Mouse (Mus musculus) kidney, adult 2 months (tissue): ENCODE results near the gene Npr1. TPM values are rescaled to one million over a fixed set of nuclear protein-coding genes. Genes with fewer than 3 reads are reported as not detected.

ENCODE experiments used
- DNase-seq: peaks from one replicate; pipeline ENCODE4 v3.0.0; 2021
- H3K27ac ChIP-seq: fragments of 200-500 bp; 2 replicates; pipeline ENCODE4 v1.5.1; 2012; ENCODE audit warnings: low read depth, low read length, control low read depth, inconsistent platforms; ENCODE audit not compliant: insufficient read depth
- H3K27me3 ChIP-seq: fragments of 200-500 bp; replicated peaks from 2 replicates; pipeline ENCODE4 v1.6.1; 2012; ENCODE audit warnings: mild to moderate bottlenecking, moderate library complexity, low read length, inconsistent platforms; ENCODE audit not compliant: control insufficient read depth, insufficient read depth
- H3K36me3 ChIP-seq: fragments of 200-500 bp; 2 replicates; pipeline ENCODE4 v1.6.1; 2012; ENCODE audit warnings: mild to moderate bottlenecking, moderate library complexity, low read length, inconsistent platforms; ENCODE audit not compliant: control insufficient read depth, insufficient read depth
- H3K4me1 ChIP-seq: fragments of 200-500 bp; 2 replicates; pipeline ENCODE4 v1.6.1; 2011; ENCODE audit warnings: low read length; ENCODE audit not compliant: control insufficient read depth, insufficient read depth
- H3K4me3 ChIP-seq: fragments of 200-500 bp; 2 replicates; pipeline ENCODE4 v1.5.1; 2011; ENCODE audit warnings: mild to moderate bottlenecking, low read depth, low read length, control low read depth; ENCODE audit not compliant: insufficient read depth
- CTCF ChIP-seq: fragments of 200-500 bp; conservative IDR thresholded peaks from 2 replicates; pipeline ENCODE4 v1.5.1; 2011; ENCODE audit warnings: low read depth, mild to moderate bottlenecking, control low read depth, low read length, moderate library complexity, mixed read lengths; ENCODE audit not compliant: insufficient read depth, insufficient read length
- POLR2A ChIP-seq: fragments of 200-500 bp; IDR thresholded peaks from one replicate; pipeline ENCODE4 v1.6.1; 2011; ENCODE audit warnings: low read depth, low read length, control low read depth
- WGBS: fragments of 180-500 bp; shearing (Covaris S2); methylation state at CpG from one replicate; pipeline ENCODE4 v1.1.7; 2018; 5-methylcytosine and 5-hydroxymethylcytosine counted together
- polyA plus RNA-seq: library from polyadenylated mRNA; depleted of rRNA; stranded (reverse); fragments of >200 nt; gene quantifications from 2 replicates; pipeline ENCODE4 v1.2.3, GENCODE M21; 2012

The Npr1 gene
- polyA plus RNA-seq, 1 experiment: 55.4 TPM

- peak; percentile 100 for DNase-seq
- Histone ChIP-seq H3K4me3 (peak within 1 kb of the TSS; percentile 97), H3K27ac (peak within 1 kb of the TSS; percentile 90), H3K36me3 (peaks cover 3% of the 10 kb centered on the region), H3K4me1 (peaks cover 19% of the 10 kb centered on the region; the same call in 1 of the 2 replicates), H3K27me3 (no peaks in the 10 kb centered on the region)
- under 1% methylated on average over 66 of the region's 66 CpGs for WGBS
- TF ChIP-seq CTCF (no peak), POLR2A (peak; percentile 36)
Observed at GRCm38 (mm10) chr3:90508950-90509746, 43.5 kb upstream of the Npr1 start, which contains the start of gene Chtop. Gene Chtop, minus strand, starts transcription at chr3:90509498.

- DNase-seq: no peak
- WGBS: 2% methylated on average over 20 of the region's 20 CpGs
- H3K36me3 ChIP-seq: peaks cover 4% of the 10 kb centered on the region
Observed at GRCm38 (mm10) chr3:90508287-90508949, 42.8 kb upstream of the Npr1 start.

GRCm38 (mm10) chr3:90506362-90506761 lies 40.7 kb upstream of the Npr1 start:
- H3K36me3 ChIP-seq: peaks cover 20% of the 10 kb centered on the region
- TF ChIP-seq POLR2A: no peak
- TF ChIP-seq CTCF: no peak
- peaks cover 19% of the 10 kb centered on the region; the same call in 1 of the 2 replicates for H3K4me1 ChIP-seq
- 31% methylated on average over 3 of the region's 3 CpGs for WGBS
- peak overlapping the region; percentile 69; the same call in 1 of the 2 replicates for H3K27ac ChIP-seq
- DNase-seq: peak; percentile 28
- no peak overlapping the region for H3K4me3 ChIP-seq
- H3K27me3 ChIP-seq: no peaks in the 10 kb centered on the region

More at GRCm38 (mm10) chr3:90508287-90508949, 42.8 kb upstream of the Npr1 start:
- H3K4me1 ChIP-seq: peaks cover 19% of the 10 kb centered on the region; the same call in 1 of the 2 replicates
- peak overlapping the region; percentile 86 for H3K27ac ChIP-seq
- H3K27me3 ChIP-seq: no peaks in the 10 kb centered on the region
- peak overlapping the region; percentile 97 for H3K4me3 ChIP-seq
- no peak for TF ChIP-seq POLR2A
- no peak for TF ChIP-seq CTCF

GRCm38 (mm10) chr3:90505216-90505615 lies 39.5 kb upstream of the Npr1 start:
- H3K36me3 ChIP-seq: peaks cover 22% of the 10 kb centered on the region
- 84% methylated on average over 5 of the region's 5 CpGs for WGBS

GRCm38 (mm10) chr3:90503444-90503843 lies 37.8 kb upstream of the Npr1 start:
- Histone ChIP-seq H3K27ac (no peak overlapping the region), H3K27me3 (no peaks in the 10 kb centered on the region), H3K4me3 (no peak overlapping the region), H3K36me3 (peaks cover 27% of the 10 kb centered on the region), H3K4me1 (peaks cover 19% of the 10 kb centered on the region; the same call in 1 of the 2 replicates)
- no peak for DNase-seq
- TF ChIP-seq CTCF: no peak
- TF ChIP-seq POLR2A: no peak
- WGBS: 87% methylated on average over 4 of the region's 4 CpGs

More at GRCm38 (mm10) chr3:90505216-90505615, 39.5 kb upstream of the Npr1 start:
- no peak for TF ChIP-seq POLR2A
- no peak for TF ChIP-seq CTCF
- no peak for DNase-seq
- Histone ChIP-seq H3K4me1 (peaks cover 19% of the 10 kb centered on the region; the same call in 1 of the 2 replicates), H3K27me3 (no peaks in the 10 kb centered on the region), H3K4me3 (no peak overlapping the region), H3K27ac (no peak overlapping the region)

- no peak for DNase-seq
- Histone ChIP-seq H3K4me3 (no peak overlapping the region), H3K27ac (no peak overlapping the region), H3K36me3 (peaks cover 18% of the 10 kb centered on the region), H3K4me1 (no peaks in the 10 kb centered on the region), H3K27me3 (no peaks in the 10 kb centered on the region)
- TF ChIP-seq POLR2A (no peak), CTCF (no peak)
Observed at GRCm38 (mm10) chr3:90497597-90497996, 31.9 kb upstream of the Npr1 start.
